Mouse (Mus musculus) testis, adult 2 months (tissue): ENCODE measurements at regions not wholly inside any gene's neighbourhood (a gene's known extent, or its start where the extent isn't known, plus 50 kb on each side); places are given as distances from the start of the nearest gene placed in this dataset.

Experiments
- CTCF ChIP-seq: fragments of 200-500 bp; IDR thresholded peaks from 2 replicates; pipeline ENCODE4 v1.5.1; 2012; ENCODE audit warnings: low read depth, mild to moderate bottlenecking, inconsistent platforms, low read length, moderate library complexity; ENCODE audit not compliant: control insufficient read depth, insufficient read depth, insufficient replicate concordance
- POLR2A ChIP-seq: fragments of 200-500 bp; IDR thresholded peaks from 2 replicates; pipeline ENCODE4 v1.6.1; 2012; ENCODE audit warnings: low read depth, mild to moderate bottlenecking, inconsistent platforms, low read length, moderate library complexity; ENCODE audit not compliant: control insufficient read depth

DNA sequence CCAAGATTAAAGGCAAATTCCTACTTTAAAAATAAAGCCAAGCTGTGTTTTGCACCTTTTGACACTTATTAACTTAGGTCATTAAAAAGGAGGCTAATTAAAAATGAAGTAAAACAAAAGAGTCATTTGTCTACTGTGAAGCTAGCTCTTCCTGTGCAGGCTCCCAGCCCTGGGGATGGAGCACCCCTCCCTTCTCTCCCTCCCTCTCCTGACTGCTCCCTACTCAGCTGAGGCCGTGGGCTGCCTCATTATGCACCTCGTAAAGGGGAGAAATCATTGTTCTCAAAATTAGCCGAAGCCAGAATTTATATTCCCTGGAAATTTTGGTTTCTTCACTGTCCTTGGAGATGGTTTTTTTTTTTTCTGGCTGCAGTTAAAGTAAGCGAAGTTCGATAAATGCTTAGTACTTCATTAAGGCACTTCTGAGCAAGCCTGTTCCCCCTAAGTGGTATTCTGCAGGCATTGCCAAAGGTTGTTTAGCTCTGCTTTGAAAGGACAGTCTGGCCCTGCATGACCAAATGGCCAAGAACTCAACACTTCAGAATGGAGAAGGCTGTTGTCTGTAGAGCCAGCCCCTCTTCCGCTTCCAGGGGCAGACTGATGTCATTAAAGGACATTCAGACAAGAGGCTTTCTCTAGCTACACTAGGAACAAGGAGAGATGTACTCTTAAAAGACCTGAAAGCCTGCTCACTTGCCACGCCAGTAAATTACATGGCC, 365.5 kb upstream of the Mki67 start:
- TF ChIP-seq CTCF (no peak), POLR2A (no peak)
